Mouse (Mus musculus) frontal cortex, adult 2 months (tissue): ENCODE data around the gene Rtl1. TPM values are rescaled to one million over a fixed set of nuclear protein-coding genes. Genes with fewer than 3 reads are reported as not detected.
A peak's percentile ranks its signal among the peaks of the same experiment; 100 is the strongest.

ENCODE experiments used
- DNase-seq, 2 experiments: peaks; one replicate each; pipeline ENCODE4 v3.0.0; 2022; ENCODE audit warnings: low spot score in 1 of 2; ENCODE audit errors: extremely low spot score in 1 of 2
- polyA plus RNA-seq: library from polyadenylated mRNA; depleted of rRNA; stranded (reverse); fragments of >200 nt; gene quantifications from 2 replicates; pipeline ENCODE4 v1.2.3, GENCODE M21; 2012

Gene Rtl1
- polyA plus RNA-seq, 1 experiment: 0.16 TPM

DNA sequence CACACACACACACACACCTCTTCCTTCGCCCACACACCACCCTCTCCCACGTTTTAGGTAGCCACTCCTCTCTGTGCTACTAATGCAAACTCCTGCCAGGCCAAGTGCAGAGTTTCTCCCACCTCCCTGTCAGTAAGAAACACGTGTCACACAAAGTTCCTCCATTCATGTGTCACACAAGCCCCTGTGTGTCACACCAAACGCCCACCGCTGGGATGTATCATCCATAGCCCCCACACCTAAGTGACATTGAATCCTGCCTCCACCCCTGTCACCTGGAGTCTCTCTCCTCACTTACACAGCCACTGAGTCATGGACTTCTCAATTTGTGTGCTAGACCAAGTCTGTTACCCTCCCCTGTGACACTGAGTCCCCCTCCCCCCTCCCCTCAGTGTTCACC is 17.9 kb downstream of the Rtl1 start:
- DNase-seq: peak in 1 of 2 experiments; percentile 49

DNA sequence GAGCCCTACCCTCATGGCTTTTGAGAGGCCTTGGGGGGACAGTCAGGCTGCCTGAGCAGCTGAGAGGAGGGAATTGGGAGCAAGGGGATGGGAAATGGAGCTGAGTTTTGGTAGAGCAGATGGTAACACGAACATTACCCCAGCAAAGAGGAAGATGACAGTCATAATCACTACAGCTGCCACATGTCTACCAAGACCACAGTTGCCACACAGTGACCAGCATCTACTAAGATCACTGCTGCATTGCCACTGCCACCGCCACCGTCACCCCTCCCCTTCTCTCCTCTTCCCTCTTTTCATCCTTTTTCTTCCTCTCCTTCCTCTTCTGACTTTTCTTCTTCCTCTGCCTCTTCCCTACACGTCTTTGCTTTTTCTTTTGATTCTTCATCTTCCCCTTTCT is 27.9 kb downstream of the Rtl1 start:
- no peak for DNase-seq

DNA sequence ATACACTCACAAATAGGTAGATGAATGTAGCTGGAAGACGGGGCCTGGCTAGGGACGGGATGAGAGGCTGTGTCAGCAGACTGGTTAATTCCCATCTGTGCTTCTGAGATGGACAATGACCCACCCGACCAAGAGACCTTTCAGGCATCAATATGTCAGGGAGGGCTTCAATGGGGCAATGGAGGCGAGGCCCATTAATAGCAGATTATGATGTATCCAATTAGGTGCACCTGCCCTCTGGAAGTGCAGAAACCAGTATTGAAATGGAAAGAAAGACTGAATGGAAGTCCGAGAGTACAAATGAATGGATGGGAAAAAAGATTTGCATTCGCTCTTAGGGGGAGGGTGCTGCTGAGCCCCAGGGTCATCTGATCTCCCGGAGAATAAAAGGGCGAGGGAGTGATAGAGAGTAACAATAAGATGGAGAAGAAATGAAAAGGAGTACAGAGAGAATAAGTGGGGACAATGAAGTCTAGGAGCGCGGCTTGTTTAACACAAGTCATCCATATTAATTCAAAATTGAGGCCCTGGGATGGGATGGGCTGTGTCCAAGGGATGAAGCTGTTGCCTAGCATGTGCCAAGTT is 39.9 kb downstream of the Rtl1 start:
- DNase-seq: no peak

DNA sequence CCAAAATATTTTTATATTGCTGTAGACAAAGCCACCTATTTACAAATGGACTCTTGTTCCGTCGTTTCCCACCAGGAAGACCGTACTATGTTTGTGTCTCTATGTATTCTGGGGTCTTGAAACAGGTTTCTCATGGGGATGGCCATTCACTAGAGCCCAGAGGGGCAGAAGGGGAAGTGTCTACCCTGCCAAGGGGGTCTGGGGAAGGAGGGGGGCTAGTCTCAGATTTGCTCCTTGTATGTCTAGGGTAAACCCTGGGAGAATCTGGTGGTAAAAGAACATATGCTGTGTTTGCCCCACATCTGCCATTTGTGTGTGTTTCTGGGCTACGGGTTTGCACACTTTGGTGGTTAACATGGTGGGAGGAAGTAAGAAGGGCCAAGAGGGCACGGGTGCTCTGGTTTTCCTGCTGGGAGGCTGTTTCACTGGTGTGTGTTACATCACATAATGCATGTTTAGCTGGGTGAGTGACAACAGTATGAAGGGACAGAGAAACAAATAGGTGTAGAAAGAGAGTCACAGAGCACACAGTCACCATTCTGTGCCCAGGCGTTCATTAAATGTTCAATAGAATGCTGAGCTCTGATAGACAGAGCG is 41.1 kb downstream of the Rtl1 start:
- DNase-seq: no peak

DNA sequence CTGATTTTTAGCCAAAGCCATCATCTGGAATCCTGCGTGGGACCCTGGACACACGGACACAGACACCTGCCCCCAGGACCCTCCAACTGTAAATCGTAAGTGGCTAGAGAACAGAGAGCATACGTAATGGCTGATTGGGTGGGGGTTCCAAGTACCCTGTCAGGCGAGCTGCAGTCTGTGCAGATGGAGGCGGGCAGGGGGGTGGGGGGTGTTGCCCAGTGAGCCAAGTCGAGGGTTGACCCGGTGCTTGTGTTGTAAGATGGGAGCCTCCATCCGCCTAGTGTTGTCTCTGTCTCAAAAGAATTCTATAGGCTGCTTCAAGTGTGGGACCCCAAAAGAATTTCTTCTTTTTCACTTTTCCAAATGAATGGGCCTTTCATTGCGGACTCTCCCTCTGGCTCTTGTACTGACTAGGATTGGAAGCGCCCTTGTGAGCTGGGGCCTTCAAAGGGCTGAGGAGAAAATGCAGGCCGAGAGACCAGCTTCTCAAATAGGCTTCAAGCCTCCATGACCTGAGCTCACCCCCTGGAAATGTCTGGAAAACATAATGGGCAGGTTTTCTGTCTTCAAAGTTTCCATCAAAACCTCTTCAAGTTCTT is 41.8 kb downstream of the Rtl1 start:
- no peak for DNase-seq

DNA sequence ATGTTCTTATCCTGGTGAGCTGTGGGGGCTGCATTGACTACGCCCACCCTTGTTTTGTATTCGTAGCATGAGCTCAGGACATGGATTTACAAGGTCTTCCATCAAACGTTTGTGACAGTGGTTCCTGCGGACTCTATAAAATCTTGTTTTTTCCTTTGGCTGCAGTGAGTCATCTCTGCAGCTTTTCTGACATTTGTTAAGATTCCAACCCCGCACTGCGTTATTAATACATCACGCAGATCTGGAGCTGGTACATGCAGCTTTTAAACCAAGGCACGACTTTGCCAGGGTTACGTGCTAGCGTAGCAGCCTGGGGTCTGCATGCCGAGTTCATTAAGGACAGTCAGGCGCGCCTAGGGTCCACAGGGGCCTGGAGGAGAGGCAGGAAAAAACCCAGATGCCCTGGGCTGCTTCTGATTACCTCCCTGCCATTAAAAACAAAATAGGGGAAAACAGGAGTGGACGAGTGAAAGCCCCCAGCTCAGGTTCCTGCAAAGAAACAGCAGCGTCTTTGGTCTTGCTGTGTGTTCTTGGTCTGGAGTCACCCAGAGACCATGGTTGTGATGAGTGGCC is 44.2 kb downstream of the Rtl1 start:
- peak in 1 of 2 experiments; percentile 57 for DNase-seq

DNA sequence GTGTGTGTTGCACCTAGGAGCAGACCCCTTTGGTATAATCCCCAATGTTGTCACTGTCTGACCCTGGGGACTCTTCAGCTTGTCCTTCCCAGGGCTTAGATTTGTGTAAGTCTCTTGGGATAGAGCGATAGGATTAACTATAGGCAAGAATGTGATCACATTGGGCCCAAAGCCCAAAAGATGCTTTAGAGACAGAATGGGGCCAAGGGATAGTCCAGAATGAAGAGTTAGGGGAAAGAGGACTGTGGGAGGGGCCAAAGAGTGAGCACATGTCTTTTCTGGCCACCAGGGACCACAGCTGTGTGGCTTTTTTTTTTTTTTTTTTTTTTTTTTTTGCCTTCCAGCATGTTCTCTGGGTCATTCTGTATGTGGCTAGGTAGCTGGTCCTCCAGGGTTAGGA is 46.6 kb downstream of the Rtl1 start:
- DNase-seq: no peak

DNA sequence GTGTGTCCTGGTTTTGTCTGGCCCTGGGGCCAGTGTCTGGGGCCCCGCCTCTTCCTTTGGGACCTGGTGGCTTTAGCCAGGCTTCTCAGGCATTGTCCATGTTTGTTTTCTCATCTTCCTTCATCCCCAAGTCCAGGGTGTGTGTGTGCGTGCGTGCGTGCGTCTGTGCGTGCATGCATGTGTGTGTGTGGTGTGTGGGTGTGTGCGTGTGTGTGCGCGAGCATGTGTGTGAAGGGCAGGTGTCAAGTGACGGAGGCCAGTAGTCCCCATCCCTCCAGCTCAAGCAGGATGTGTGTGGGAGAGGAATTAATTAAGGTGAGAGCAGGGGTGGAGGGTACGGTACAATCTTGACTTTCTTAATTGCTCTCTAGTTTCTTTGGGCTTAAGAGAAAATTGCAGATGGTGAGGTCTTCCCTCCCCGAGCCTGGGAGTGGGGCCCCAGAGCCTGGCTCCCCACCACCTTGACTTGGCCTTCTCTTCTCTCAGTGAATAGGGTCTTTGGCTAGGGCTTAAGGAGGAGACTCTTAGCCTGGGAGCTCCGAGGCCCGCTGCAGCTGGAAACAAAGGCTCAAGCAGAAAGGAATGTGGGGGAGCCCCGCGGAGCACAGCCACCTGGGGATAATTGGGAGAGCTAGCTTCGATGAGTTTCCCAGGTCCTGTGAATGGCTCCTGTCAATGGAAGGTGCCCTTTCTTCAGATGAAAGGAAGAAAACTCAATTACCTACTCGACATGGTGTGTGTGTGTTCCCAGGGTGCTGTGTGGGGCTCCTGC is 47.2 kb downstream of the Rtl1 start:
- no peak for DNase-seq

DNA sequence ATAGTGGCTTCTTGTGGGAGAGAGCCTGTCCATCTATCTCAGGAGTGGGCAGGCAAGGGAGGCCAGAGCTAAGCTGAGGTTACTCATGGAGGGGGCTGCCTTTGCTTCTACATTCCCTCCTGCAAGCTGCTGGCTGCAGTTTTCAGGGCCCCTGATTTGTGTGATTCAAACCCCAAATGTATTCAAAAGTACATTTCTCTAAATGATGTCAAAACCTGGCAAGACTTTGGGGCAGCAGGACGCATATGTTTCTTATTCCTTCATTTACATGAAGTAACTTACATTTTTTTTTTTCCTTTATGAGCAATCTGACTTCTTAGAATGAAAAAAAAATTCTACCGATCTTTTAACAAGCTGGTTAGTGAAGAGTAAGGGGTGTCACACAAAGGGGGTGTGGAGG is 48.4 kb downstream of the Rtl1 start:
- DNase-seq: no peak

DNA sequence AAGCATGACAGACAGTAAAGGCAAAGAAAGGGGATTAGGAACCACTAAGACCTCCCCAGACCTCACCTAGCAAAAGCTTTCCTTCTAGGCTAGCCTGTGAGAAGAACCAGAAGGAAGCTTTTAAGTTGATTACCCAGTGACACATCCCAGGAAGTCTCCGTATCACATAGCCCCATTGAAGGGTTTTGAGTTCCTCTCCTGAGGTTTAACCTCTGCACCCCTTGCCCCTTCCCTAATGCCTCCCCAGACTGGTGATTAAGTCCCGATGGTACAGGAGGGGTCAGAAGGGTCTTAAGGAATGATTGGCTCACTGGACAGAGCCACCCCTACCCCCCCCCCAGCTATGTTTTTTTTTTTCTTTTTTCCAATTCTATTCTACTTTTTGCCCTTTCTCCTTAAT is 53.0 kb downstream of the Rtl1 start:
- DNase-seq: no peak

DNA sequence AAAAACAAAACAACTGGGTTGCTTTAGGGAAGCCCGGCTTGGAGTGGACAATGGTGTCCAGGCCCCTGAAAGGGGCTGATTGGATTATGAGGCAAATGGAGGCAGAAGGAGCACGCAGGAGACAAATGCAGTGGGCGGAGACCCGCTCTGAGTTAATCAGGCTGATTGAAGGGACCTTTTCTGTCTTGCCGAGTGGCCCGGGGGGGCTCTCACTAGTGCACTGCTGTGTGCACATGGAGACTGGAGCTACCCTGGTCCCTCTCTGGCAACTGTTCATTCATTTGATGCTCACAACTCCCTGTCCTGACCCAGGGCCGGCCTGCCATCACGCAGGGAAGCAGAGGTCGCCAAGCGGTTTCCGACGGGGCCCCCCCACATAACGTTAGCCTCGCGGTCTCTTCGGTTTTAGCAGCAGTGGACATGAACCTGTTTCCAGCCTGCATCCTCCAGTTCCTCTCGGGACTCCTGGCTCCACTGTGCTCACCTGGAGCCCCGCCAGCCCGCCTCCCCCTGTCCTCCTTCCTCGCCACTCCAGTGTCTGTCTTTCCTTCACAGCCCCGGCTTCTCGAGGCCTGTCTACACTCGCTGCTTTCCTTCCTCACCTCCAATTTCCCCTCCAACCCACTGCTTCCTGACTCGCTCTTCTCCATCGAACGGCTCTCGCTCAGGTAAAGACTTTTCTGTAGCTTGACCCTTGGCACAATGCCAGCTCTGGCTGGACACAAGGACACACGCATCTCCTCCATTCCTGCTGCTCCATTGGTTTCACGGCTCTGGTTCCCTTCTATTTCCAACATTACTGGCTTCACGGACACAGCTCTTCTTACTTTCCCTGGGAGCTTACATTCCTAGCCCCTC is 54.0 kb downstream of the Rtl1 start:
- DNase-seq: no peak

DNA sequence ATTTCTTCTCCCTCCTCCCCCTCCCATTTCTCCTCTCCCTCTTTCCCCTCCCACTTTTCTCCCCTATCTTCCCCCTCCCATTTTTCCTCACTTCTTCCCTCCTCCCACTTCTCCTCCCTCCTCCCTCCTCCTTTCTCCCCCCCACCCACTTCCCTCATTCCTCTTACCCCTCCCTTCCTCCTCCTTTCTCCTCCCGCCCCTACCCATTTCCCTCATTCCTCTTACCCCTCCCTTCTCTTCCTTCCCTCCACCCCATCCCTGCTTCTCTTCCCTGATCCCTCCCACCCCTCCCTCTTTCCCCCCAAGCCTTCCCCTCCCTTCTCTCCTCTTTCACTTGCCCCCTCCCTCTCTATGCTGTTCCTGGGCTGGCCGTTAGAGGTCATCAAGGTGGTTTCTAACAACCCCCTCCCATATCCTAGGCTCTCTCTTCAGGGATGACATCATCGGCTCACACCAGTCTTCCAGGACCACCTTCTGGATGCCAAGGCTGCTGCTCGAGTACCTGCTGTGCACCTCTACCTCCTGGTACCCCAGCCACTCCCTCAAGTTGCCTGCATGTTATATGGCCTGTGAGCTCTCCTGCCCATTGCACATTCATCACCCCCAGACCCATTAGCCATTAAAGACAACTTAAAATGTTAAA is 56.7 kb downstream of the Rtl1 start:
- no peak for DNase-seq

DNA sequence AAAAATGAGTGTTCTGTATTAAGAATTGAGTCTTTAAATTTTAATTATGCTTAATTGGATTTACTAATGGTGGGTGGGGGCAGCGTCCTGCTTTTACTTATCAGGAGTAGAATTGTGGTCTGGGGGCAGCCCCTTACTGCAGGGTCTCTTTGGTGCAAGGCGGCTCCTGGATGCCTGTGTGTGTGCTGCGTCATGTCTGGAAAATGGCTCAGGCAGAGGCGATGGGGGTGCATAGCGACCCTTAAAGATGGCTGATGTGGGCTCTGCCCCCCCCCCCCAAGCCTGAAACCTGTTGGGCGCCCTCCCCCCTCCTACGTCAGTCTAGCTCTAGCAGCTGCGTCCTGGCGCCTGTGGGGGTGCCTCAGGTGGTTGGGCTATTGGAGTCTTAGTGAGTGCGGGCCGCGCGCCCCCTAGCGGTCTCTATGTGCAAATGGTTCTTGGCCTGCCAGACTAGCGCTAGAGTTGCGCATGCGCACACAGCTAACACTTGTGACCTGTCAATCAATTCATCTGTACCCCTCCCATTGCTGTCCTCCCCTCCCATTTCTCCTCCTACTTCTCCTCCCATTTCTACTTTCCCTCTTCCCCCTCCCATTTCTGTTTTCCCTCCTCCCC is 57.4 kb downstream of the Rtl1 start:
- peak; percentile 86 to 90 for DNase-seq

DNA sequence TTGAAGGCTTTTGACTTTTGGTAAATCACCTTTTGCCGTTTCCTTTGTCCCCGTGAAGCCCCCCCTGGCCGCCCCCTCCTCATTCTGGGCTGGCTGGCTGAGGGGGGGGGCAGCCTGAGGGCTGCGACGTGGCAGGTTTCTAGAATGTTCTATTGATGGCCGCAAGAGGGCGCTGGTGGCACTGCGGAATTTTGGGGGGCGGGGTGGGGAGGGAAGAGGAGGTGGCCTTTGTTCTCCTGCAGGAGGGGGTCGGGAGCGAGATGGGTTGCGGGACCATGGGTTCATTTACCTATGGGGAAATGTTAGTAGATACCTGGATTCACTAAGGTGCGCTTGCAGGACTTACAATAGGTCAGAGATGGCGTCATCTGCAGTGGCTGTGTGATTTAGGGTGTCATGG is 58.1 kb downstream of the Rtl1 start:
- peak in 1 of 2 experiments; percentile 51 for DNase-seq

DNA sequence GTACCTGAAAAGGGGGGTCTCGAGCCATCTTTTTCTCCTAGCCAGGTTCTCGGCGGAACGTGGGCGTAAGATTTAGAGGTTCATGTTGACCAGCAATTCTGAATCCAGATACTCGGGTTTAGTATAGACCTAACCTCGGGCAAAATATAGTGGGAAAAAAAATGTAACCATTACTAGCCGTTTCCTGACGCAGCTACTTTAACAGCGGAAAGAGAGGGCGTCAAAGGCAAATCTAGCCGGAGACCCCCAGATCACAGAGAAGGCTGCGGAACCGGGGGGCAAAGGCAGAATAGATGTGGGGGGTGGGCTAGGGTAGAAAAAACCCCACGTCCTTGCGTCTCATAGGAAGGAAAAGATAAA is 58.6 kb downstream of the Rtl1 start:
- DNase-seq: no peak

DNA sequence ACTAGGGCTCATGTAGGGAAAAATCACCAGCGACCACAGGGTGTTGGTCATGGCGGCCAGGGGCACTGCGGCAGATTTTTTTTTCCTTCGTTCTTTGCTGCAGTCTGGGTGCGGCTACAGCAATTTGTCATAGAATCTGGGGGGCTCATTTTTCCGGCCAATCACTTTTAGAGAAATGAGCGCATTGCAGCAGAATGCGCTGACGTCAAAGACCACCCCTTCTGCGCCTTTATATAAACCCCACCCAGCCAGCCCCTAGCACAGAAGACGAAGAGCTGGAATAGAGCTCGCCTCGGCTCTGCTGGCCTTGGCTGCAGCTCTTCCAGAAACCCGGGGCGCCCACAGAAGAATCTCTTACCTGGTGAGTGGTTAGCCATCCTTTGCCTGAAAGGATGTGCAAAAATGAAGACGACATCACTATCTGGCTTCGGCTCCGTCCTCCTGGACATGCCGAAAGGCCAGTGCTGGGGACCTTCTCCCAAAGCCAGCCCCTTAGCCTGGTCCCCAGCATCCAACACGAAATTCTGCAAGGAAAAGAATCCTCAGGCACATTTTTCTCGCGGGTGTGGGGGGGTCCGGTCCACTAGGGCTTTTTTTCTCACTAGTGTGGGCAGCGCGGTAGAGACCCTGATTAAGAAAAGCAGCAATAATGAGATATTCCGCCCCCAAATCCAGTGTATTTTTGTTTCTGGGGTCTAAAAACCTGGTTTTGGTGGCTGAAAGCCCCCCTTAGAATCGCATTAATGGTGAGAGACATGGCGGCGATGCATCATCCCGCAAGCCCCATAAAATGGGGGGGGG is 59.2 kb downstream of the Rtl1 start:
- peak; percentile 63 to 85 for DNase-seq

DNA sequence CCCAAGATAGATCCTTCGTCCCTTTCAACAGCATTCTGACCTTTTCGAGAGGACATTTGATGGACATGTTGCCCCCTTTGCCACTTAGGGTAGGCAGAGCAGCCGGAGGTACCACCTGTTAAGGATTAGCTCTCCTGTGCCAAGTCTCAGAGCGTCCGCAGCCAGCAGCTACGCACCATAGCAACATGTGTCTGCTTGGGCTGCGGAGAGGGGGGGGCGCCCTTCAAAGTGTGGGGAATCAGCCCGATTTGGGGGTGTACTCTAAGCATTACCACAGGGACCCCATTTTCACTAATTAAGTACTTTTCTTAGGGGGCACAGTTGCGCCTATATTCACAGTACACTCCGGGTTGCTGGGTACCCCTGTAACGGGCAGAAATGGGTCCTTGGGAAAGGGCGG is 60.2 kb downstream of the Rtl1 start:
- peak in 1 of 2 experiments; percentile 31 for DNase-seq
